Mouse (Mus musculus) effector memory CD4-positive, alpha-beta T cell, adult 7 months (primary cell): ENCODE data around the gene Tecpr1. TPM values are rescaled to one million over a fixed set of nuclear protein-coding genes. Genes with fewer than 3 reads are reported as not detected.

ENCODE experiments used
- polyA plus RNA-seq: library from polyadenylated mRNA; unstranded; fragments of 100-300 nt; shearing (Covaris generic); gene quantifications from one replicate; pipeline ENCODE4 v1.2.1, GENCODE M21; 2017

Gene Tecpr1
- polyA plus RNA-seq: 166 TPM

GRCm38 (mm10) chr5:144223503-144223862, at the start of gene Tecpr1:
Gene Tecpr1, minus strand, starts transcription at chr5:144223615.

GRCm38 (mm10) chr5:144243901-144244487, 20.6 kb upstream of the Tecpr1 start, which contains the start of gene Bri3:
Gene Bri3, plus strand, starts transcription at chr5:144244437.

GRCm38 (mm10) chr5:144189950-144190583, 33.3 kb downstream of the Tecpr1 start, which contains the start of gene Bhlha15:
Gene Bhlha15, plus strand, starts transcription at chr5:144190286.

Other genes with a start within 250 kb of the Tecpr1 start
- gene Ccz1, start 208.7 kb downstream of the Tecpr1 start, polyA plus RNA-seq: 62.9 TPM
- gene Ocm, start 196.9 kb downstream of the Tecpr1 start, polyA plus RNA-seq: not detected
- 13.6 TPM for gene Lmtk2, start 123.2 kb downstream of the Tecpr1 start, polyA plus RNA-seq
- not detected for gene Bhlha15, start 33.3 kb downstream of the Tecpr1 start, polyA plus RNA-seq
- 4.2 TPM for gene Bri3, start 20.8 kb upstream of the Tecpr1 start, polyA plus RNA-seq
- 0.50 TPM for gene Baiap2l1, start 134.5 kb upstream of the Tecpr1 start, polyA plus RNA-seq